Mouse (Mus musculus) kidney, postnatal 10 days (tissue): ENCODE data around the gene Mtg1.

Source experiments
- DNase-seq: peaks from one replicate; pipeline ENCODE4 v3.0.0; 2021; ENCODE audit warnings: mixed read lengths

Mtg1 gene

GRCm38 (mm10) chr7:140188391-140189328 lies 51.3 kb downstream of the Mtg1 start:
- no peak for DNase-seq

GRCm38 (mm10) chr7:140190435-140190834 lies 53.1 kb downstream of the Mtg1 start:
- DNase-seq = no peak

- DNase-seq = no peak
Observed at GRCm38 (mm10) chr7:140192445-140192844, 55.1 kb downstream of the Mtg1 start.

GRCm38 (mm10) chr7:140192851-140193250 lies 55.5 kb downstream of the Mtg1 start:
- no peak for DNase-seq

GRCm38 (mm10) chr7:140194031-140194430 lies 56.7 kb downstream of the Mtg1 start:
- DNase-seq = no peak

GRCm38 (mm10) chr7:140196002-140196401 lies 58.6 kb downstream of the Mtg1 start:
- DNase-seq = no peak
